Mouse (Mus musculus) lung, adult 2 months (tissue): ENCODE measurements at regions not wholly inside any gene's neighbourhood (a gene's known extent, or its start where the extent isn't known, plus 50 kb on each side); places are given as distances from the start of the nearest gene placed in this dataset.

Experiments
- CTCF ChIP-seq: fragments of 200-500 bp; IDR thresholded peaks from 2 replicates; pipeline ENCODE4 v1.5.1; 2011; ENCODE audit warnings: mild to moderate bottlenecking, low read length, control low read depth; ENCODE audit not compliant: insufficient read depth
- POLR2A ChIP-seq: fragments of 200-500 bp; IDR thresholded peaks from 2 replicates; pipeline ENCODE4 v1.6.1; 2011; ENCODE audit warnings: low read depth, mild to moderate bottlenecking, control low read depth, low read length, borderline replicate concordance; ENCODE audit errors: extremely low read depth

- TF ChIP-seq POLR2A = no peak
- TF ChIP-seq CTCF = no peak
These were observed 256.9 kb downstream of the Aldoart1 start for GRCm38 (mm10) chr4:72595494-72595893.
